Mouse (Mus musculus): ENCODE measurements around the gene Gps1. TPM values are rescaled to one million over a fixed set of nuclear protein-coding genes. Genes with fewer than 3 reads are reported as not detected.
"Not testable (repeated sequence)": the region's sequence is repeated elsewhere in the genome, so short reads cannot be mapped to it uniquely, and the experiment has no call there.

Gene Gps1
- polyA plus RNA-seq (2015; fragmentation: Nextera tagmentation; extraction: Ambion mirVana), result 268 and 273 TPM in 2 replicates

GRCm38 (mm10) chr11:120784064-120784791 is at the start of gene Gps1, which contains the start of gene Rfng:
Gps1 (plus strand) TSS chr11:120784272.
Rfng (minus strand) TSS chr11:120784207.
- no peaks in the 10 kb centered on the region for H3K27me3 ChIP-seq
- peak within 1 kb of the TSS; percentile 95 for H3K9ac ChIP-seq (replicated peaks)
- ATAC-seq, result peak; percentile 89
- H3K4me1 ChIP-seq (replicated peaks), result peaks cover 30% of the 10 kb centered on the region
- peaks cover 60% of the 10 kb centered on the region for H3K36me3 ChIP-seq
- peak within 1 kb of the TSS; percentile 79 for H3K27ac ChIP-seq
- H3K9me3 ChIP-seq, result no peaks in the 10 kb centered on the region
- under 1% methylated on average over 85 of the region's 107 CpGs for WGBS
- peak within 1 kb of the TSS; percentile 100 for H3K4me2 ChIP-seq (replicated peaks)
- H3K4me3 ChIP-seq (replicated peaks), result peak within 1 kb of the TSS; percentile 99

DNA sequence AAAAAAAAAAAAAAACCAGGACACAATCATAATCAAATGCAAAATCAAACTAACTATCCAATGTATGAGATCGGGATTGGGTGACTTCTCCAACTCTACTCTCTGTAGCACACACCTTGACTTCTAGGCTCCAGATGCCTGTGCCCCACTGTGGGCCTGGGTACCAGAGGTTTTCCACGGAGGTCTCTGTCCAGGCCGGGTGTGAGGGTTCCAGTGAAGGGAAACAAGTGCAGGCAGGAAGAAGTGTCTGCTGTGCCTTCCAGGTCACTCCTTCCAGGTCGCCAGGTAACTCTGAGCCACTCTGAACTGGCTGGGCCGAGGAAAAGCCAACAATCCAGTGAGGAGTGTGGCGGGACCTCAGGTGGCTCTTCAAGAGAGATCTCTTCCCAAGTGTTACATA is 47.6 kb upstream of the Gps1 start:
- Histone ChIP-seq H3K27me3 (peaks cover 7% of the 10 kb centered on the region; the same call in 1 of the 2 replicates), H3K4me1 (replicated peaks) (no peaks in the 10 kb centered on the region), H3K27ac (no peak overlapping the region), H3K4me3 (replicated peaks) (no peak overlapping the region), H3K9ac (replicated peaks) (no peak overlapping the region), H3K9me3 (no peaks in the 10 kb centered on the region), H3K36me3 (no peaks in the 10 kb centered on the region), H3K4me2 (replicated peaks) (no peak overlapping the region)
- no peak for ATAC-seq
- WGBS, result 72% methylated on average over 6 of the region's 6 CpGs

GRCm38 (mm10) chr11:120740981-120741380 is 43.1 kb upstream of the Gps1 start:
- Histone ChIP-seq H3K9ac (replicated peaks) (no peak overlapping the region), H3K4me2 (replicated peaks) (no peak overlapping the region), H3K36me3 (no peaks in the 10 kb centered on the region), H3K27ac (no peak overlapping the region), H3K9me3 (no peaks in the 10 kb centered on the region), H3K4me1 (replicated peaks) (no peaks in the 10 kb centered on the region), H3K27me3 (no peaks in the 10 kb centered on the region), H3K4me3 (replicated peaks) (no peak overlapping the region)
- ATAC-seq, result no peak
- 88% methylated on average over 5 of the region's 5 CpGs for WGBS

DNA sequence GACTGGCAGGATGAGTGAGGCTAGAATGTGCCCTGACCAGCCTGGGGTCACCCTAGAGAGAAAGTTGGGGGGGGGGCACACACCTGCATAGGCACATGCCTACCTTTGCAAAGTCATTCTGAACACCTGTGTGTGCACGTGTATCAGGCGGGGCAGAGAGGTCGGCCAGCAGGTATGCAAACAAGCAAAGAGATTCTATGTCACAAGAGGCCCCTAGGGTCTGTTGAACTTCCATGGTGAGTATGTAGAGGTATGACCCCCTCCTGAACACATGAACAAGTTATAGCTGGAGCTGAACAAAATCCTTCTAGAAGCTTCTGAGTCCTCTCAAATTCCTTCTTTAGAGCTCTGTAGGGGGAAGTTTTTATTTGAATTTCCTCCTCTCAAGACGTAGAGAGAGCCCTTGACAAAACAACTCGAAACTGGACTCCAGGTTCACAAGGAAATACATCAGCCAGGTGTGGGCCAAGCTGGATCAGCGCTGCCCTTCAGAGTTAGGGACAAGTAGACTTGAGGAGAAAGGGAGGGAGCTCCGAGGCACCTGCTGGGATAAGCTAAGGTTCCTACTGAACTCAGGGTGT is 39.9 kb upstream of the Gps1 start:
- Histone ChIP-seq H3K9me3 (no peaks in the 10 kb centered on the region), H3K4me1 (replicated peaks) (no peaks in the 10 kb centered on the region)

DNA sequence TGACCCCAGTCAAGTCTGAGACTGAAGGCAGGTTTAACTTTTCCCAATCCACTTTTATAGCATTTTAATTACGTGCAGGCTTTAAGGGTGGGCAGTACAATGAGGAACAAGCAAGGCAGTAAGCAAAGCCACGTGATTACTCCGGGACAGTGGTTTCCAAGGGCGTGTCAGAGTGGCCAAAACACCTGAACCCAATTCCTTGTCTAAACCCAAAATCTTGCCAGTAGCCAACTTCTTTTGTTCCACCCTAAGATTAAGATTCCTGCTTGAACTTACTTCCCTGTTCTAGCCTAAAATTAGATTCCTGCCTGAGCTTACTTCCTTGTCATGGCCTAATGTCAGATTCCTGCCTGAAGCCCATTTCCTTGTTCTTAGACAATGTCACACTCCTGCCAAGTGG is 36.1 kb upstream of the Gps1 start:
- no peaks in the 10 kb centered on the region for H3K36me3 ChIP-seq
- WGBS, result 86% methylated on average over 4 of the region's 4 CpGs
- no peak for ATAC-seq
- no peak overlapping the region for H3K9ac ChIP-seq (replicated peaks)
- no peaks in the 10 kb centered on the region for H3K9me3 ChIP-seq
- no peaks in the 10 kb centered on the region for H3K27me3 ChIP-seq
- H3K27ac ChIP-seq, result no peak overlapping the region
- no peak overlapping the region for H3K4me2 ChIP-seq (replicated peaks)
- H3K4me1 ChIP-seq (replicated peaks), result no peaks in the 10 kb centered on the region
- no peak overlapping the region for H3K4me3 ChIP-seq (replicated peaks)

More for the DNA sequence above, 39.9 kb upstream of the Gps1 start:
- H3K27ac ChIP-seq, result no peak overlapping the region
- no peak overlapping the region for H3K4me2 ChIP-seq (replicated peaks)
- no peak overlapping the region for H3K9ac ChIP-seq (replicated peaks)
- H3K36me3 ChIP-seq, result no peaks in the 10 kb centered on the region
- 81% methylated on average over 7 of the region's 7 CpGs for WGBS
- no peaks in the 10 kb centered on the region for H3K27me3 ChIP-seq
- no peak for ATAC-seq
- no peak overlapping the region for H3K4me3 ChIP-seq (replicated peaks)

DNA sequence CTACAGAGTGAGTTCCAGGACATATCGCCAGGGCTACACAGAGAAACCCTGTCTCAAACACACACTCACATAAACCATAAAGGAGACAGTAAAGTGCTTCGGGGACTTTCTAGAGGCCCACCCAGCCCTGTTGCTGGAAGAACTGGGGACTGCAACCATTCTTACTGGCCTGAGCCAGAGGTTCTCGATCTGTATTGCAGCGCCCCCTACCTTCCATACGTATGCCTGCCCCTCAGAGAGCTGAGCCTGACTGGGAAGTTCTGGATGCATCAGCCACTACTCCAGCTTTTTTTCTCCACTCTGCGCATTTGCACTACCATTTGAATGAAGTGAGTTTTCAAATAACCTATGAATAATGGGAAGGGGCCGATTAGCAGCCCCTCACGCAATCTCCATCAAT is 34.6 kb upstream of the Gps1 start:
- no peaks in the 10 kb centered on the region for H3K4me1 ChIP-seq (replicated peaks)
- no peaks in the 10 kb centered on the region for H3K27me3 ChIP-seq
- WGBS, result 56% methylated on average over 8 of the region's 8 CpGs
- H3K27ac ChIP-seq, result no peak overlapping the region
- no peaks in the 10 kb centered on the region for H3K36me3 ChIP-seq
- no peaks in the 10 kb centered on the region for H3K9me3 ChIP-seq
- H3K9ac ChIP-seq (replicated peaks), result no peak overlapping the region
- no peak overlapping the region for H3K4me3 ChIP-seq (replicated peaks)
- no peak for ATAC-seq
- no peak overlapping the region for H3K4me2 ChIP-seq (replicated peaks)

DNA sequence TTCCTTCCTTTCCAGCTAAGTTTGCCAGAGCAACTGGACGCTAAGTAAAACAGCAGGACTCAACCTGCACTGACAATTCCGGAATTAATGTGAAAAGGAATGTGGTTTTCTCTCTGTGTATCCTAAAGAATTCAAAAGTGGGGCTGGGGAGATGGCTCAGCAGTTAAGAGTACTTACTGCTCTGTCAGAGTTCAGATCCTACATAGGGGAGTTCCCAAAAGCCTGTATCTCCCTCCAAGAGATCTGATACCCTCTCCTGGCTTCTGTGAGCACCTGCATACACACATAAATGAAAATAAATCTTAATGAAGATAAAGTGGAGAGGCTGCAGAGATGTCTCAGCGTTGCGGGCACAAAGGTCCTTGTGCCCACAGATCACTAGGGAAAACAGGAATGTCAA is 32.5 kb upstream of the Gps1 start:
- Histone ChIP-seq H3K27me3 (no peaks in the 10 kb centered on the region), H3K36me3 (no peaks in the 10 kb centered on the region), H3K9ac (replicated peaks) (no peak overlapping the region), H3K4me3 (replicated peaks) (no peak overlapping the region), H3K4me1 (replicated peaks) (no peaks in the 10 kb centered on the region), H3K4me2 (replicated peaks) (no peak overlapping the region), H3K9me3 (no peaks in the 10 kb centered on the region), H3K27ac (no peak overlapping the region)
- no peak for ATAC-seq
- 78% methylated on average over 4 of the region's 4 CpGs for WGBS

DNA sequence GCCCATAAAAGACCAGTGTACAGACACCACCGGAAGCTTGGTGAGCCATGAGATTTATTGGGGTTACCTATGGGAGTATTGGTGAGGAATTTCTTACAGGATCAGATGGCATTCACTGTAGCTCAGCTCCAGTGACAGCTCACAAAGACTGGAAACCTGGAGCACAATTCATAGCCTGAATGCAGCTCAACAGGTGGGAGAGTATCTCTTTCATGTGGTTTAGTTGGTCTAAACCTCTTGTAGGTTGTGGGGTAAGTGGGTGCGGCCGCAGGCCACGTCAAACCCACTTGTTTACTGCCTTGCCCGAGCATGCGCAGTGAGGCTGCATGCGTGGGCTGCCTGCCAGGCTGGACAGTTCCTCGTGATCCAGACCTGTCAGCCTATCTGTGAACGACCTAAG is 23.8 kb upstream of the Gps1 start:
- WGBS, result 91% methylated on average over 9 of the region's 9 CpGs
- ATAC-seq, result no peak
- Histone ChIP-seq H3K9ac (replicated peaks) (no peak overlapping the region), H3K4me1 (replicated peaks) (no peaks in the 10 kb centered on the region), H3K4me3 (replicated peaks) (no peak overlapping the region), H3K27ac (no peak overlapping the region), H3K4me2 (replicated peaks) (no peak overlapping the region), H3K36me3 (no peaks in the 10 kb centered on the region), H3K27me3 (peaks cover 11% of the 10 kb centered on the region), H3K9me3 (peaks cover 11% of the 10 kb centered on the region; the same call in 1 of the 2 replicates)

DNA sequence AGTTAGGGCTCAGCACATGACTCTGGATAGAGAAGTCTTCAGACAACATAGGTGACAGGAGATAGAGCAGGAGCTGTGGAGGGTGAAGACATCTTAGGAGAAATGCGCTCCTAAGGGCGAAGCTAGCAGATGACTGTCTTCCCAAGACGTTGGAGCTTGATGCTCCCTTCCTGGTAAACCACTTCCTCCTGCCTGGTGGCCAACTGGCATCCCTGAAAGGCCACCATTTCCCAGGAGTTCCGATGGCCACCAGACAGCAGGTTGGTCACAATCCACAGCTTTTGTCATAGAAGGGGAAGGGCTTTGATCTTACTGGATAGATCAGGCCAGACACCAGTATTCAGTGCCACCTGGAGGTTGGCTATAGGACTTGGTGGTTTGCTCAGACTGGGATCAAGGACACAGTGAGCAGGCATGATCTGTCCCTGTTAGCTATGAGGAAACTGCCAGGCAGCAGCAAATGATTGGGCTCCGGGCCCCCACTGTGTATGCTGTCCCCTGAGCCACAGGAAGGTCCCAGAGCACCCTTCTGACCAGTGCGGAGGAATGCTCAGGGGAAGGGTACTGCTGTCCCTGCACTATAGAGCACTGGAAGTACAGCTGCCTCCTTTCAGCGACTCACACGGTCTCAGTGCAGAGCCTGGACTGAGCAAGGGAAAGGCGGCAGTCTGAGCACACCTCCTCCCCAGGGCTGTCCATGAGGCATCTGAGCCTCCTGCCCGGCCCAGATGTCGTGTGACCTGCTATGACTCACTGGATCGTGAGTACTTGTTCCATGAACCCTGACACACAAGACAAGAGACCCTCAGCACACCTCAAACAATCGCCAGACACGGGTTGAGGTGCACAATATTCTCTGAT is 22.0 kb upstream of the Gps1 start:
- ATAC-seq, result no peak
- no peak overlapping the region for H3K4me2 ChIP-seq (replicated peaks)
- H3K9ac ChIP-seq (replicated peaks), result no peak overlapping the region
- H3K9me3 ChIP-seq, result peaks cover 11% of the 10 kb centered on the region; the same call in 1 of the 2 replicates
- 74% methylated on average over 14 of the region's 14 CpGs for WGBS
- no peaks in the 10 kb centered on the region for H3K36me3 ChIP-seq
- H3K4me3 ChIP-seq (replicated peaks), result no peak overlapping the region
- no peak overlapping the region for H3K27ac ChIP-seq
- H3K27me3 ChIP-seq, result peaks cover 11% of the 10 kb centered on the region
- no peaks in the 10 kb centered on the region for H3K4me1 ChIP-seq (replicated peaks)

DNA sequence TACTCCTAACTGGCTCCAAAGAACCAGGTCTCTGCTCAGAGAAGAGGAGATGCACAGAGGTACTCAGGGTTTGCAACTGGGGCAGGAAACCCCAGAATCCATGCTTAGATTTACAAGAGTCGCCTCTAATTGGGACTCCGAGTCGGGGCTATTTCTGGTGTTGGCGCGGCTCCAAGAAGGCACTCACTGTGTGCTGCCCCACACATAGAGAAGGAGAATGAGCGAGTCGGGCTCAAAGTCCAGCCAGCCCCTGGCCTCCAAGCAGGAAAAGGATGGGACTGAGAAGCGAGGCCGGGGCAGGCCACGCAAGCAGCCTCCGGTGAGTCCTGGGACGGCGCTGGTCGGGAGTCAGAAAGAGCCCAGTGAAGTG is 21.4 kb upstream of the Gps1 start, which contains the start of gene Hmga1b:
Hmga1b (plus strand) TSS at position 123 of the 370 bp plus-strand sequence.
- not testable (repeated sequence) for H3K9ac ChIP-seq (replicated peaks); H3K4me1 ChIP-seq (replicated peaks); H3K27ac ChIP-seq; H3K36me3 ChIP-seq; ATAC-seq; H3K4me3 ChIP-seq (replicated peaks)
- peaks cover 11% of the 10 kb centered on the region for H3K27me3 ChIP-seq
- H3K9me3 ChIP-seq, result peaks cover 11% of the 10 kb centered on the region; the same call in 1 of the 2 replicates
- 0 out of 2 replicates have a peak within 1 kb of the TSS, but pooled peaks have one; percentile 23 for H3K4me2 ChIP-seq (replicated peaks)
- WGBS, result 29% methylated on average over 14 of the region's 14 CpGs

GRCm38 (mm10) chr11:120763121-120763999 is 20.7 kb upstream of the Gps1 start:
- Histone ChIP-seq H3K4me2 (replicated peaks) (0 out of 2 replicates have a peak overlapping the region, but pooled peaks have one; percentile 23), H3K27me3 (peaks cover 11% of the 10 kb centered on the region)
- H3K9ac ChIP-seq (replicated peaks); H3K27ac ChIP-seq; H3K4me3 ChIP-seq (replicated peaks); H3K36me3 ChIP-seq; H3K9me3 ChIP-seq; H3K4me1 ChIP-seq (replicated peaks): not testable (repeated sequence)
- 6% methylated on average over 9 of the region's 23 CpGs for WGBS
- peak; percentile 63 for ATAC-seq
